Mouse (Mus musculus) ovary, postnatal 36 days (tissue): ENCODE results near the gene Ssxa1.
A peak's percentile ranks its signal among the peaks of the same experiment; 100 is the strongest.
"Not testable (repeated sequence)": the region's sequence is repeated elsewhere in the genome, so short reads cannot be mapped to it uniquely, and the experiment has no call there.

ENCODE experiments used
- DNase-seq: peaks from one replicate; pipeline ENCODE4 v3.0.0; 2022; ENCODE audit warnings: low spot score, mixed read lengths

The Ssxa1 gene

DNA sequence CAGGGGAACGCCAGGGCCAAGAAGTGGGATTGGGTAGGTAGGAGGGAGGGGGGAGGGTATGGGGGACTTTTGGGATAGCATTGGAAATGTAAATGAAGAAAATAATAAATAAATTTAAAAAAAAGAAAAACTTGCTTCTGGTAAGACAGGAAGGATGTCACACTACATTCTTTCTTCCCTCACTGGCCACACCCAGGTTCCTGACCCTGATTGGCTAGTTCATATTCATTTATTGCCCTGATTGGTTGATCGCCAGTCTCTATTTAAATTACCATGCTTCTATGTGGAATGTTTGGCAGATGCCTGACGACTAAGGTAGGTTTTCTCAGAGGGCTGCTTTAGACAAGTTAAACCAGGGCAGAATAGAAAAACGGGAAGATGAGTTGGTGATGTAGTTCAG, at the start of gene Ssxa1:
Gene Ssxa1, plus strand, starts transcription at position 301 of the 400 bp plus-strand sequence.
- DNase-seq: no peak

GRCm38 (mm10) chrX:21068106-21068505, 47.5 kb upstream of the Ssxa1 start, which contains the start of gene Spaca5:
TSS of gene Spaca5 (plus strand) at chrX:21068406.
- no peak for DNase-seq

GRCm38 (mm10) chrX:21088645-21088982, 27.0 kb upstream of the Ssxa1 start:
- DNase-seq: no peak

DNA sequence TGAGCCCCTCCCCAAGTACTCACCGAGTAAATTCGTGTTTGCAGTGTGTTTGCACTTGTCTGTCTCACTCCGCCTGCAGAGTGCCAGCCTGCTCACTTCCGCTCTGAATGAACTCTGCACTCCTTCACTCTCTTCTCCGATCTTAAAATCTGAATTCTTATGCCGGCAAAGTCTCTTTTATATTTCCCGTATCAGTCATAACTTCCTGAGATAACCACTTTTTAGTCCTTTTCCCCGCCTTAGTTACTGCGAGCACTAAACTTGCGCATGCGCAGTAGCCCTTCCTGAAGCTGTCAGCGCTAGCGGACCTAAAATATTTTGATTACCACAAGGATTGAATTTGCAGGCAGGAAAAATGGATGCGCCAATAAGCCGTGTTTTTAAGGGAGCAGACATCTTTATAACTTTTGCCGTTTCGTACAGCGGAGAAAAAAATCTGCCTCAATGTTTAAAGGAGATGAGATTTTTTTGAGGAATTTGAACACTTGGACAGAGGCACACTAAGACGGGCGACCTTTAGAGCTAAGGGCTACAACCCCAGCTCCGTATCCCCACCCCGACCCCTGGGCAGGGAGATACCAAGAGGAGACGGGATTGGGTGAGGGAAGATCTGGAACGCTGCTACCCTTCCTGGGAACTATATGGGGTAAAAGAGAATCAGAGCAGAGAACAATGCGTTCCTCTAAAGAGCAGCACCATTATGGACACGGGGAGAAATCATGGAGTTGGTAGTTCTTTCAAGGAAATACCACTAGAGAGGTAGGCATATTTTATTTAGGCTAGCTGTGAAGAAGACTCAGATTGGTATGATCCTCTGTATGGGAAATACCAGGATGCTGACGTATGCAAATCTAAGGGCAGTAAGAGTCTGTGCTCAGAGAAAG, 26.4 kb upstream of the Ssxa1 start, which contains the start of gene Zfp300:
Gene Zfp300, minus strand, starts transcription at position 545 of the 884 bp plus-strand sequence.
- DNase-seq: peak; percentile 57

GRCm38 (mm10) chrX:21089867-21090239, 25.8 kb upstream of the Ssxa1 start:
- DNase-seq: no peak

DNA sequence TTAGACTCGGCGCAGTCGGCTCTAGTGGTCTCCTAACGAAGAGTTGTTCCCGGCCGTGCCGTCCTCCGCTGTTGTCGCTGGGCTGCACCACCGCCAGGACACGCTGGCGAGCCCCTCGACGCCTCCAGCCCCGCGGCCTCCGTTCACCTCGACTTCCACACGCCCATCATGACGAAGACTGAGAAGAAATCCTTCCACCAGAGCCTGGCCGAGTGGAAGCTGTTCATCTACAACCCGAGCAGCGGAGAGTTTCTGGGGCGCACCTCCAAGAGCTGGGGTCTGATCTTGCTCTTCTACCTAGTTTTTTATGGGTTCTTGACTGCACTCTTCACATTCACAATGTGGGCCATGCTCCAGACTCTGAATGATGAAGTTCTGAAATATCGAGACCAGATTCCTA, 31.1 kb downstream of the Ssxa1 start:
- DNase-seq: not testable (repeated sequence)
